Mouse (Mus musculus) midbrain, embryonic 16.5 days (tissue): ENCODE data around the gene Drd2. TPM values are rescaled to one million over a fixed set of nuclear protein-coding genes. Genes with fewer than 3 reads are reported as not detected.

Source experiments
- ATAC-seq: fragments of 200-750 bp; cut with Nextera tagmentation; 2 replicates; pipeline ENCODE4 v1.8.0; 2017; ENCODE audit warnings: moderate TSS enrichment
- H3K27ac ChIP-seq: fragments of 300-500 bp; sonication (generic); 2 replicates; pipeline ENCODE4 v1.5.1; 2014; ENCODE audit warnings: mild to moderate bottlenecking, low read length, mixed read lengths
- H3K27me3 ChIP-seq: fragments of 300-500 bp; sonication (generic); 2 replicates; pipeline ENCODE4 v1.6.1; 2014; ENCODE audit warnings: low read depth, low read length, mixed read lengths; ENCODE audit not compliant: control insufficient read depth, insufficient read depth
- H3K36me3 ChIP-seq: fragments of 300-500 bp; sonication (generic); 2 replicates; pipeline ENCODE4 v1.6.1; 2014; ENCODE audit warnings: mild to moderate bottlenecking, low read length, moderate library complexity, mixed read lengths; ENCODE audit not compliant: control insufficient read depth, insufficient read depth
- H3K4me1 ChIP-seq: fragments of 300-500 bp; sonication (generic); 2 replicates; pipeline ENCODE4 v1.6.1; 2014; ENCODE audit warnings: mild to moderate bottlenecking, low read length, mixed read lengths; ENCODE audit not compliant: control insufficient read depth, insufficient read depth
- H3K4me2 ChIP-seq: fragments of 300-500 bp; sonication (generic); 2 replicates; pipeline ENCODE4 v1.6.1; 2014; ENCODE audit warnings: mild to moderate bottlenecking, low read length, mixed read lengths
- H3K4me3 ChIP-seq: fragments of 300-500 bp; sonication (generic); 2 replicates; pipeline ENCODE4 v1.5.1; 2014; ENCODE audit warnings: low read depth, mild to moderate bottlenecking, low read length, moderate library complexity, mixed read lengths
- H3K9ac ChIP-seq: fragments of 300-500 bp; sonication (generic); 2 replicates; pipeline ENCODE4 v1.6.1; 2014; ENCODE audit warnings: low read depth, low read length, mixed read lengths
- H3K9me3 ChIP-seq: fragments of 300-500 bp; sonication (generic); replicated peaks from 2 replicates; pipeline ENCODE4 v1.6.1; 2014; ENCODE audit warnings: mild to moderate bottlenecking, low read length, mixed read lengths; ENCODE audit not compliant: control insufficient read depth, poor library complexity, severe bottlenecking
- WGBS: fragments of 180-500 bp; shearing (Covaris S2); extraction: QIAGEN DNeasy Blood & Tissue Kit; methylation state at CpG from one replicate; pipeline ENCODE4 v1.1.7; 2014; 5-methylcytosine and 5-hydroxymethylcytosine counted together
- polyA plus RNA-seq: library from polyadenylated mRNA; unstranded; fragments of >200 nt; fragmentation: Nextera tagmentation; extraction: Ambion mirVana; gene quantifications from 2 replicates; pipeline ENCODE4 v1.2.1, GENCODE M21; 2015

The Drd2 gene
- polyA plus RNA-seq, 1 experiment from 2014 or later, result 8.6 TPM

DNA sequence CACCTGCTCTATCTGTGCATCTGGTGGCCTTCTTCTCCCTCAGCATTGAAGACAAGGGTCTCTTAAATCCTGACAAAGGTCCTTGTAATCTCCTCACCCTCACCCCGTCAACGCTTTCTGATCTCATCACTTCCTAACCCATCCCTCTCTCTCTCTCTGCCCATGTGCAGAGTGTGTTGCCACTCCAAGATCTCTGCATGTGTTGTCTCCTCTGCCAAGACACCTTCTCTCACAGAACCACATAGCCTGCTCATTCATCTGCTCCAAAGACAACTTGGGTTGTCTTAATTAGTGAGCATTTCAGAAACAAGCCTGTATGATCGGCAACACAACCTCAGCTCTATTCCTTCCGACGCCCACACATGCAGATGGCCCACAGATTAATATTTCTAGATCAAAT is 83.4 kb downstream of the Drd2 start:
- 98% methylated on average over 5 of the region's 5 CpGs for WGBS
- H3K9me3 ChIP-seq, result no peaks in the 10 kb centered on the region
- ATAC-seq, result no peak

GRCm38 (mm10) chr9:49425585-49425984 is 85.2 kb downstream of the Drd2 start:
- no peaks in the 10 kb centered on the region for H3K4me1 ChIP-seq
- 62% methylated on average over 1 of the region's 1 CpGs for WGBS
- no peaks in the 10 kb centered on the region for H3K27me3 ChIP-seq
- H3K9me3 ChIP-seq, result no peaks in the 10 kb centered on the region
- H3K9ac ChIP-seq, result no peak overlapping the region
- no peak overlapping the region for H3K27ac ChIP-seq
- no peak for ATAC-seq
- no peaks in the 10 kb centered on the region for H3K36me3 ChIP-seq
- H3K4me2 ChIP-seq, result no peak overlapping the region
- H3K4me3 ChIP-seq, result no peak overlapping the region

More for the DNA sequence above, 83.4 kb downstream of the Drd2 start:
- Histone ChIP-seq H3K4me1 (no peaks in the 10 kb centered on the region), H3K4me3 (no peak overlapping the region), H3K36me3 (no peaks in the 10 kb centered on the region), H3K9ac (no peak overlapping the region), H3K4me2 (no peak overlapping the region), H3K27ac (no peak overlapping the region), H3K27me3 (no peaks in the 10 kb centered on the region)

DNA sequence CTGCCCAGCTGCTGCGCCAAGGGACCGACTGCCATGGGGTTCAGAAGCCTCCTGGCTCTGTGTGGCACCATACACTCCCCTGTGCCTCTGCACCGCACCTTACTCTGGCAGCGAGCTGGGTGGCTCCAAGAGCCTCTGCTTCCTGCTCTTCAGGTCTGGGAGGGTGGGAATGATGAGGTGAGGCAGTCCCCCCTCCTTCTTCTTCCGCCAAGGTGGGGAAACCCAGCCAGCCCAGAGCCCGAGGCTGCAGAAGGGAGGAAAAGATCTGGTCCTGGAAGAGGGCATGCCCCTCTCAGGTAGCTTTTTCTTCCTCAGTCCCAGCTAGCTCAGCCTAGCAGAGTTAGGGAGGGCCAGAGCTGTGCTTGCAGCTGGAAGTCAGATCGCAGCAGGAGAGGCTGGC is 86.5 kb downstream of the Drd2 start, which contains the start of gene Ankk1:
Gene Ankk1 (minus strand): TSS at position 101 of the 400 bp plus-strand sequence.
- ATAC-seq, result no peak
- no peaks in the 10 kb centered on the region for H3K9me3 ChIP-seq
- H3K27ac ChIP-seq, result no peak within 1 kb of the TSS
- H3K4me3 ChIP-seq, result no peak within 1 kb of the TSS
- 90% methylated on average over 7 of the region's 7 CpGs for WGBS
- no peaks in the 10 kb centered on the region for H3K27me3 ChIP-seq
- H3K36me3 ChIP-seq, result no peaks in the 10 kb centered on the region
- H3K4me2 ChIP-seq, result no peak within 1 kb of the TSS
- no peak within 1 kb of the TSS for H3K9ac ChIP-seq
- no peaks in the 10 kb centered on the region for H3K4me1 ChIP-seq

DNA sequence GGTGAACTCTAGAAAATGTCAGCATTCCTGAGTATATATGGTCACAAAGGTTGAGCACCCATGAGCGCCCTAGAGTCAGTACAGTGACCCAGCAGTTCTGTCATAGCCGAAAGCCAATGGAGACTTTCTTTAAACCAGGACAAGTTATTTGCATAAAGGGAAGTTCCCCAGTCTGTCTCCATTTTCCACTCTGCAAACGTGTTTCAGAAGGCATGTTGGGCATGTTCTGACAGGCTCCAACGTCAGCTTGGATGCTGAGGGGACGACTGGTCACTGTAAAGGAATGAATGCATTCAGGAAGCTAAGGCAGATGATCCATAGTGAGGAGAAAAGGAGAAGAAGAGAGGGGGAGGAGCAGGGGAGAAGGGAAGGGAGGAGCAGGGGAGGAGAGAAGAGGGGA is 87.1 kb downstream of the Drd2 start:
- H3K27ac ChIP-seq, result no peak overlapping the region
- H3K9me3 ChIP-seq, result no peaks in the 10 kb centered on the region
- H3K9ac ChIP-seq, result no peak overlapping the region
- no peak overlapping the region for H3K4me2 ChIP-seq
- H3K27me3 ChIP-seq, result no peaks in the 10 kb centered on the region
- WGBS, result 75% methylated on average over 5 of the region's 5 CpGs
- H3K36me3 ChIP-seq, result no peaks in the 10 kb centered on the region
- no peak overlapping the region for H3K4me3 ChIP-seq
- ATAC-seq, result no peak
- H3K4me1 ChIP-seq, result no peaks in the 10 kb centered on the region

DNA sequence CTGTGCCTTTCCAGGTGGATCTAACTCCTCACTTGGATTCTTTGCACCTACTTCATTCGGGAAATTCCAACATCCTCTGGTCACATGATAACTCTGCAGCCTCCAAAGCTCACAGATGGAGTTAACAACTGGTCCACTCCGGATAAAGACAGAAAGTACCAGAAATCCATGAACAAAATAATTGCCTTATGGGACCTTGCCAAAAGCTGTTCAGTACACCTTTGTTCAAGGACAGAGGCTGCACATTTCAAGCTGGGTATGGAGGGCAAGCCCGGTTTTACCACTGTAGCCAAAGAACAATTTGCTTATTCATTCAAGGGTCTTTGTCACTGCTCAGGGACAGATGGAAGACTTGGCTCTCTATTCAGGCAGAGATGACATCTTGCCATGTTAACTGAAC is 102.2 kb downstream of the Drd2 start:
- Histone ChIP-seq H3K4me3 (no peak overlapping the region), H3K9me3 (no peaks in the 10 kb centered on the region), H3K36me3 (no peaks in the 10 kb centered on the region), H3K4me1 (peaks cover 2% of the 10 kb centered on the region; the same call in 1 of the 2 replicates), H3K9ac (no peak overlapping the region), H3K4me2 (no peak overlapping the region), H3K27me3 (no peaks in the 10 kb centered on the region), H3K27ac (no peak overlapping the region)
- ATAC-seq, result no peak
- 77% methylated on average over 3 of the region's 3 CpGs for WGBS

- no peaks in the 10 kb centered on the region for H3K36me3 ChIP-seq
- no peak overlapping the region for H3K9ac ChIP-seq
- H3K4me2 ChIP-seq, result no peak overlapping the region
- WGBS, result 84% methylated on average over 3 of the region's 3 CpGs
- ATAC-seq, result no peak
- H3K27ac ChIP-seq, result no peak overlapping the region
- H3K4me1 ChIP-seq, result no peaks in the 10 kb centered on the region
- no peaks in the 10 kb centered on the region; the same call in 1 of the 2 replicates for H3K9me3 ChIP-seq
- no peak overlapping the region for H3K4me3 ChIP-seq
- no peaks in the 10 kb centered on the region for H3K27me3 ChIP-seq
These were observed 110.1 kb downstream of the Drd2 start for GRCm38 (mm10) chr9:49450491-49450890.

DNA sequence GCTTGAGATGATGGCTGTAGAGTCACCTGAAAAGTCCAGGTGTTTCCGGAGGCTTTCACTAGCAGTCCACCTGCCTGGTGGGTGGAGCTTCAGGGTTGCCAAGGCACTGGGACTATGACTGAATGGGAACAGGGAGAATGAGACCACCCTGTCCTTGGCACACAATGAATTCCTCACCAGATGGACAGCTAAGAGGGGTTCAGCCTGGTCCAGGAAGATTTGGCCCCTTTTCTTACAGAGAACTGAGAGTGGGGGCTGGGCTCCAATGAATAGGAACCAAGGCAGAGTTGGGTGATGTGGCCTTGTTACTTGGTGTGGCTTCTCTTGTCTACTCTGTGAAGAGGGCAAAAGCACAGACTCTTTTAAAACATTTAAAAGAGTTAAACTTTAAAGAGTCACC is 112.0 kb downstream of the Drd2 start:
- no peak for ATAC-seq
- Histone ChIP-seq H3K4me1 (no peaks in the 10 kb centered on the region), H3K36me3 (no peaks in the 10 kb centered on the region), H3K27ac (no peak overlapping the region), H3K4me2 (no peak overlapping the region), H3K27me3 (no peaks in the 10 kb centered on the region), H3K9me3 (no peaks in the 10 kb centered on the region; the same call in 1 of the 2 replicates), H3K4me3 (no peak overlapping the region), H3K9ac (no peak overlapping the region)
- 97% methylated on average over 1 of the region's 1 CpGs for WGBS

DNA sequence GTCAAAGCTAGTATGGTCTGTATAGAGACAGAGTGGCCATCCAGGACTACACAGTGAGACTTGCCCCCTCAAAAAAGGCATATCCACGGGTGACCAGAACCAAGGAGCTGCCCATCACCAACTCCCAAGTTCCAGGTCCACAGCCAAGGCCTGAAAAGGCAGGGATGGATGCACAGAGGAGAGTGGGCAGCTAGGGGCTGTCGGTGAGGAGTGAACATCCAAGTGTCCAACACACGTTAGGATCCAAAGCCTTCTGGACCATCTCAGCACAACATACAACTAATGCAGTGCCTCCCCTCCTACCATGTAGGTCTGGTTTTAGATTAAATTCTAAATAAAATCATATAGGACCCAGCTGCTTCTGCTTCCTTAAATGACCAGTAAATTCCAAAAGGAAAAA is 115.7 kb downstream of the Drd2 start:
- Histone ChIP-seq H3K27me3 (no peaks in the 10 kb centered on the region), H3K4me3 (no peak overlapping the region), H3K4me2 (no peak overlapping the region), H3K27ac (no peak overlapping the region), H3K9ac (no peak overlapping the region), H3K36me3 (no peaks in the 10 kb centered on the region), H3K9me3 (no peaks in the 10 kb centered on the region; the same call in 1 of the 2 replicates), H3K4me1 (no peaks in the 10 kb centered on the region)
- no peak for ATAC-seq
- WGBS, result 92% methylated on average over 3 of the region's 3 CpGs
